Mouse (Mus musculus) limb, embryonic 11.5 days (tissue): Measurements from ENCODE around the gene Ccp110. TPM values are rescaled to one million over a fixed set of nuclear protein-coding genes. Genes with fewer than 3 reads are reported as not detected.

ENCODE experiments used
- ATAC-seq: fragments of 200-750 bp; cut with Nextera tagmentation; 2 replicates; pipeline ENCODE4 v1.8.0; 2017; ENCODE audit warnings: low read depth; ENCODE audit not compliant: insufficient number of reproducible peaks, low FRiP score, low TSS enrichment
- DNase-seq: peaks from one replicate; pipeline ENCODE4 v3.0.0-alpha.2; 2015; ENCODE audit warnings: low spot score
- H3K27ac ChIP-seq: fragments of 300-500 bp; sonication (generic); replicated peaks from 2 replicates; pipeline ENCODE4 v1.5.1; 2014; ENCODE audit warnings: low read depth, mild to moderate bottlenecking, low read length
- H3K27me3 ChIP-seq: fragments of 300-500 bp; sonication (generic); 2 replicates; pipeline ENCODE4 v1.6.1; 2014; ENCODE audit warnings: mild to moderate bottlenecking, low read length, mixed read lengths; ENCODE audit not compliant: control insufficient read depth, insufficient read depth
- H3K36me3 ChIP-seq: fragments of 300-500 bp; sonication (generic); 2 replicates; pipeline ENCODE4 v1.6.1; 2014; ENCODE audit warnings: mild to moderate bottlenecking, low read length, moderate library complexity, mixed read lengths; ENCODE audit not compliant: control insufficient read depth, insufficient read depth
- H3K4me1 ChIP-seq: fragments of 300-500 bp; sonication (generic); 2 replicates; pipeline ENCODE4 v1.6.1; 2014; ENCODE audit warnings: low read length, mixed read lengths; ENCODE audit not compliant: control insufficient read depth, insufficient read depth
- H3K4me2 ChIP-seq: fragments of 300-500 bp; sonication (generic); 2 replicates; pipeline ENCODE4 v1.6.1; 2014; ENCODE audit warnings: low read depth, mild to moderate bottlenecking, moderate library complexity; ENCODE audit not compliant: severe bottlenecking
- H3K4me3 ChIP-seq: fragments of 300-500 bp; sonication (generic); 2 replicates; pipeline ENCODE4 v1.5.1; 2014; ENCODE audit warnings: low read depth, low read length
- H3K9ac ChIP-seq: fragments of 300-500 bp; sonication (generic); 2 replicates; pipeline ENCODE4 v1.6.1; 2014; ENCODE audit warnings: mild to moderate bottlenecking, low read length
- H3K9me3 ChIP-seq: fragments of 300-500 bp; sonication (generic); 2 replicates; pipeline ENCODE4 v1.6.1; 2016; ENCODE audit warnings: low read length; ENCODE audit not compliant: control insufficient read depth
- WGBS: fragments of 180-500 bp; shearing (Covaris S2); extraction: QIAGEN DNeasy Blood & Tissue Kit; methylation state at CpG from one replicate; pipeline ENCODE4 v1.1.7; 2014; 5-methylcytosine and 5-hydroxymethylcytosine counted together
- polyA plus RNA-seq: library from polyadenylated mRNA; unstranded; fragments of >200 nt; fragmentation: Nextera tagmentation; extraction: Ambion mirVana; gene quantifications from 2 replicates; pipeline ENCODE4 v1.2.1, GENCODE M21; 2014

Ccp110 gene
- polyA plus RNA-seq, 1 experiment from 2014 or later = 19.2 TPM

GRCm38 (mm10) chr7:118783305-118784001 is 71.1 kb downstream of the Ccp110 start:
- 91% methylated on average over 11 of the region's 11 CpGs for WGBS
- Histone ChIP-seq H3K9me3 (no peaks in the 10 kb centered on the region), H3K36me3 (0 out of 2 replicates have a peak, but pooled peaks cover 2% of the 10 kb centered on the region), H3K27ac (no peak overlapping the region), H3K9ac (no peak overlapping the region), H3K27me3 (no peaks in the 10 kb centered on the region), H3K4me2 (no peak overlapping the region), H3K4me1 (no peaks in the 10 kb centered on the region), H3K4me3 (no peak overlapping the region)
- DNase-seq (no peak), ATAC-seq (no peak)

GRCm38 (mm10) chr7:118786091-118786490 is 73.7 kb downstream of the Ccp110 start:
- no peak overlapping the region for H3K4me2 ChIP-seq
- H3K4me1 ChIP-seq = no peaks in the 10 kb centered on the region
- WGBS = 89% methylated on average over 6 of the region's 6 CpGs
- no peaks in the 10 kb centered on the region for H3K27me3 ChIP-seq
- no peak for DNase-seq
- no peaks in the 10 kb centered on the region for H3K9me3 ChIP-seq
- no peak for ATAC-seq
- H3K27ac ChIP-seq = no peak overlapping the region
- no peak overlapping the region for H3K9ac ChIP-seq
- no peak overlapping the region for H3K4me3 ChIP-seq
- H3K36me3 ChIP-seq = no peaks in the 10 kb centered on the region

Other genes with a start within 250 kb of the Ccp110 start
- 1.3 TPM in 2 replicates for gene Itpripl2, start 220.6 kb upstream of the Ccp110 start, polyA plus RNA-seq
- 106 and 111 TPM in 2 replicates for gene Coq7, start 179.2 kb upstream of the Ccp110 start, polyA plus RNA-seq
- gene Tmc7, start 127.8 kb upstream of the Ccp110 start, polyA plus RNA-seq = 4.4 and 4.6 TPM in 2 replicates
- gene Tmc5, start 115.3 kb upstream of the Ccp110 start, polyA plus RNA-seq = not detected in 2 replicates
- 67.0 and 74.3 TPM in 2 replicates for gene Gde1, start 6.8 kb upstream of the Ccp110 start, polyA plus RNA-seq
- gene Vps35l, start 27.7 kb downstream of the Ccp110 start, polyA plus RNA-seq = 66.2 and 69.8 TPM in 2 replicates
- 2.2 TPM in 2 replicates for gene Iqck, start 143.2 kb downstream of the Ccp110 start, polyA plus RNA-seq
- 136 and 147 TPM in 2 replicates for gene Knop1, start 143.7 kb downstream of the Ccp110 start, polyA plus RNA-seq